Mouse (Mus musculus) intestine, embryonic 14.5 days (tissue): ENCODE data around the gene Nrp2. TPM values are rescaled to one million over a fixed set of nuclear protein-coding genes. Genes with fewer than 3 reads are reported as not detected.

Experiments used
- ATAC-seq: fragments of 200-750 bp; cut with Nextera tagmentation; replicated peaks from 2 replicates; pipeline ENCODE4 v1.8.0; 2017; ENCODE audit warnings: low read depth, moderate number of reproducible peaks, moderate TSS enrichment, moderate library complexity; ENCODE audit not compliant: low FRiP score, low TSS enrichment
- DNase-seq: peaks from one replicate; pipeline ENCODE4 v3.0.0-alpha.2; 2018; ENCODE audit warnings: low spot score
- H3K27ac ChIP-seq: fragments of 300-500 bp; sonication (generic); 2 replicates; pipeline ENCODE4 v1.5.1; 2014; ENCODE audit warnings: low read depth, mild to moderate bottlenecking, control low read depth
- H3K27me3 ChIP-seq: fragments of 300-500 bp; sonication (generic); replicated peaks from 2 replicates; pipeline ENCODE4 v1.6.1; 2014; ENCODE audit warnings: low read length, control low read depth; ENCODE audit not compliant: control insufficient read depth, insufficient read depth
- H3K36me3 ChIP-seq: fragments of 300-500 bp; sonication (generic); 2 replicates; pipeline ENCODE4 v1.6.1; 2014; ENCODE audit warnings: low read length, control low read depth; ENCODE audit not compliant: control insufficient read depth, insufficient read depth
- H3K4me1 ChIP-seq: fragments of 300-500 bp; sonication (generic); replicated peaks from 2 replicates; pipeline ENCODE4 v1.6.1; 2014; ENCODE audit warnings: low read length, control low read depth, mixed read lengths; ENCODE audit not compliant: control insufficient read depth, insufficient read depth
- H3K4me2 ChIP-seq: fragments of 300-500 bp; sonication (generic); 2 replicates; pipeline ENCODE4 v1.6.1; 2014; ENCODE audit warnings: low read length
- H3K4me3 ChIP-seq: fragments of 300-500 bp; sonication (generic); 2 replicates; pipeline ENCODE4 v1.5.1; 2014; ENCODE audit warnings: low read depth, low read length, control low read depth, mixed read lengths
- H3K9ac ChIP-seq: fragments of 300-500 bp; sonication (generic); 2 replicates; pipeline ENCODE4 v1.6.1; 2014; ENCODE audit warnings: mild to moderate bottlenecking, low read length
- H3K9me3 ChIP-seq: fragments of 300-500 bp; sonication (generic); 2 replicates; pipeline ENCODE4 v1.6.1; 2016; ENCODE audit warnings: low read length, control low read depth; ENCODE audit not compliant: control insufficient read depth
- WGBS: fragments of 180-500 bp; shearing (Covaris S2); extraction: QIAGEN DNeasy Blood & Tissue Kit; methylation state at CpG from one replicate; pipeline ENCODE4 v1.1.7; 2014; 5-methylcytosine and 5-hydroxymethylcytosine counted together
- polyA plus RNA-seq: library from polyadenylated mRNA; unstranded; fragments of >200 nt; fragmentation: Nextera tagmentation; extraction: Ambion mirVana; gene quantifications from 2 replicates; pipeline ENCODE4 v1.2.1, GENCODE M21; 2014

Gene Nrp2
- polyA plus RNA-seq, 1 experiment from 2014 or later = 43.8 TPM

DNA sequence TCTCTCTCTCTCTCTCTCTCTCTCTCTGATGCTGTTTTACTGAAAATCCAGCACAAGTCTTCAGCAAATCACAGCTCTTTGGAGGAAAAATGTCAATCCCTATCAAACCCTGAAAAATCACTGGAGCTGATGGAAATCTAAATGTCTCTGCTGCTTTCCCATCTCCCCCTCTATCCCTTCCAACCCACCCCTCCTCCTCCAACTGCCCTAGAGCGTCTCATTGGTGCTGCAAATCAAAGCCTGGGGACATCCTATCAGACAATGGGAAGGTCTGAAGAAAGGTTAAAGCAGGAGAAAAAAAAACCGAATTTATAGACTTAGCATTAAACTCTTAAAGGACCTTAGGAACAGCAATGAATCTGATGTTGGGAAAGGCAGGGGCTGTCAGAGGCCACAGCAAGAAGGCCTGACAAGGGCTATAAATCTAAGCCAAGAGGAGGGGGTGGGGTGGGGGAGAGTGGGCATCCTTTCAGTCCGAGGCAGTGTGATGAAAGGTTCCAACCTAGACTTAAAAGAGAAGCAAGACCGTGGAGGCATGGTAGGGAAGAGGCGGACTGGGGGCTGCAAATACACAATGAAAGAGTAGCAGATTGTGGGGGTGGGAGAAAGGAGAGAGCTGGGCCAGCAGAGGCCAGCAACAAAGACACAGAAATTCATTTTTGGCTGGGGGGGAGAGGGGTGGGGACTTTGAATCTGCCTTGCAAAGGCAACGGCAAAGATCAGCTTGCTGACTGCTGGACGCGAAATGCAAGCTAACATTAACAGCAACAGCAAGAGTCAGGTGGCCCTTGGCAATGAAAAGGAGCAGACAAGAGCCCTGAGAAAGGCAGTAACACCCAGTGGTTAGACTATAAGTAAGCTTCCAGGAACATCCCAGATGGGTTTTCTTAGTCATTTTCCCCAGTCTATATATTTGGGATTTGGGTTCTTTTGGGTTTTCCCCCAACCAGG, 148.2 kb downstream of the Nrp2 start:
- DNase-seq (no peak), ATAC-seq (no peak)
- H3K36me3 ChIP-seq = no peaks in the 10 kb centered on the region
- no peak overlapping the region for H3K27ac ChIP-seq
- 0 out of 2 replicates have a peak, but pooled peaks cover 3% of the 10 kb centered on the region for H3K4me1 ChIP-seq
- no peak overlapping the region for H3K4me3 ChIP-seq
- H3K27me3 ChIP-seq = no peaks in the 10 kb centered on the region
- H3K4me2 ChIP-seq = no peak overlapping the region
- WGBS = 30% methylated on average over 8 of the region's 8 CpGs
- H3K9me3 ChIP-seq = no peaks in the 10 kb centered on the region
- H3K9ac ChIP-seq = no peak overlapping the region

DNA sequence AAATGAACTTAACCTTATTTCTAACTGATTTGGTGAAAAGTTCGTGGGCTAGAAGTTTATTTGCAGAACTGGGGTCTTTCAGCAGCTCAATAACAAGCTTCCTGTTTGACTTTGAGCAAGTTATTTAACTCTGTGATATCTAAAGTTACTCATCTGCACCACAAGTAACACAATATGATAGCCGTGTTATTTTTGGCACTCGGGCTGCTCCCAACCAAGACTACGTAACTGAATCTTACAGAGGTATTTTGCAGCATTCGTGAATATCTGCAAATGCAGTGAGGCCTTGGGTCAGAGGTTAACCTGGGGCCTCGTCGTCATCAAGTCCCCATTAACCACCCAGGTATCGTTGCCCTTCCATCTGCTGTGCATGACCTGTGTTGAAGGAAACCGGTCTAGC, 150.3 kb downstream of the Nrp2 start:
- Histone ChIP-seq H3K4me1 (0 out of 2 replicates have a peak, but pooled peaks cover 3% of the 10 kb centered on the region), H3K4me2 (no peak overlapping the region), H3K27ac (no peak overlapping the region), H3K4me3 (no peak overlapping the region), H3K9ac (no peak overlapping the region), H3K36me3 (no peaks in the 10 kb centered on the region), H3K9me3 (no peaks in the 10 kb centered on the region), H3K27me3 (no peaks in the 10 kb centered on the region)
- DNase-seq (no peak), ATAC-seq (no peak)
- WGBS = 61% methylated on average over 9 of the region's 9 CpGs

DNA sequence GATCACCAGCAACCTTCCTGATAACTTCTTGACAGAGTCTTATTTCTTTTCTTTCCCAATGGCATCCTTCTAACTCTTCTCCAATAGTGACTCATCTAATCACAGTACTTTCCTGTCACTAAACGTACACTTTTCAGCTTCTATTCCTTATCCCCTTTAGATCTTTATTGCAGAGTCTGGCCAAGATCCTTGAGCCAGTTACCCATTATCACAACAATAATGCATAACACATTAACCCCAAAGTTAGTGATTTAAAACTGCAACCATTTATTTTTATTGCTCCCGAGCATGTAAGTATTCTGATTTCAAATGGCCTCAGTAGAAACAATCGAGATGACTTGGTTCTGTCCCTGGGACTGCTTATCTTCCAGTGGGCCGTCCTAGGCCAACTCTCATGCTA, 150.9 kb downstream of the Nrp2 start:
- ATAC-seq = no peak
- H3K4me2 ChIP-seq = no peak overlapping the region
- no peak overlapping the region for H3K4me3 ChIP-seq
- no peaks in the 10 kb centered on the region for H3K36me3 ChIP-seq
- no peak overlapping the region for H3K27ac ChIP-seq
- no peaks in the 10 kb centered on the region for H3K27me3 ChIP-seq
- 0 out of 2 replicates have a peak, but pooled peaks cover 3% of the 10 kb centered on the region for H3K4me1 ChIP-seq
- 55% methylated on average over 4 of the region's 4 CpGs for WGBS
- H3K9me3 ChIP-seq = no peaks in the 10 kb centered on the region
- DNase-seq = no peak
- no peak overlapping the region for H3K9ac ChIP-seq

DNA sequence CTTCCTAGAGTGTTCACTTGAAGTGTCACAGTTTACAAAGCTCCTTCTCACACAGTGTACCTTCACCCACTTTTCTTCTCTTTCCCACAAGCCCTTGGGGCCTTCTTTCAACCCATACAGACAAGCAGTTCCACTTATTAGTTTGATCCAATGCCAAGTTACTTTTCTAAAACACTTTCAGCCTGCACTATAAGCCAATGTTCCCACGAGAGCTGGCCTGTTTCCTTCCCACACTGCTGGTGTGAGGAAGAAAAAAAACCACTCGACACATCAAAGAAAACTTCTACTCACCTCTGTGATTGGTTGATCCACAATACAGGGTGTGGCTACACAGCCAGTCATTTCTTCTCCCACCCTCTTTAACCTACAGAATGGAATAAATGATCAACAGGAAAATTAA, 156.0 kb downstream of the Nrp2 start:
- WGBS = 55% methylated on average over 2 of the region's 2 CpGs
- DNase-seq (no peak), ATAC-seq (no peak)

DNA sequence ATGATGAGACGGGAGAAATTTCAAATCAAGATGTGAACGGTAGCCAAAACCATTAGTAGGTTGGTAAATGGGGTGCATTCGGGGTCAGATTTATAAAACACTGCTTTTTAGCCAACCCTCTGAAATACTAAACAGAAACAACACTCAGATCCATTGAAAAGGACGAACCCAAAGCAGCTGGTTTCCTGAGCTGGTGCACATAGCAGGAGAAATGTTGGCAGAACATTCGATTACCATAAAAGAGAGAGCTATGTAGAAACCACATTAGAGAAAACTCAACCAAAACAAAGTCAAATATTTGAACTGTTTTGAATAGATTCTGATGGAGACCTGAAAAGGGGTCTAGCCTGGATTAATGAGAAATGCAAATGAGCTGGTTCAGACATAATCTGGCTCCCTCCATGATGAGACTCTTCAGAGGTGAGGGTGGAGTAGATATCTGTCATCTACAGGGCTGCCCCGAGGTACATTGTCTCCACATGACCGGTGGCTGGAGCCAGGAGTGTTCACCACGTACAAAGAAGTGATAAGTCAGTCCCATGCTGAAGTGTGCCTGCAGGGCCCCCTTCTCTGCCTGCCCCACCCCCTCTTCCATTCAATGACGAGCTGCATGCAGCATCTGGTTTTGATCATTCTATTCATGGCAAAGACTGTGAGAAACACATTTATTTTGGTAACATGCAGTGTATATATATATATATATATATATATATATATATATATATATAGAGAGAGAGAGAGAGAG, 156.6 kb downstream of the Nrp2 start:
- ATAC-seq (no peak), DNase-seq (no peak)
- Histone ChIP-seq H3K4me2 (no peak overlapping the region), H3K4me3 (no peak overlapping the region), H3K27me3 (no peaks in the 10 kb centered on the region), H3K9ac (no peak overlapping the region), H3K4me1 (no peaks in the 10 kb centered on the region; the same call in 1 of the 2 replicates), H3K36me3 (no peaks in the 10 kb centered on the region), H3K27ac (no peak overlapping the region), H3K9me3 (no peaks in the 10 kb centered on the region)
- 62% methylated on average over 9 of the region's 9 CpGs for WGBS

More for the DNA sequence above, 156.0 kb downstream of the Nrp2 start:
- Histone ChIP-seq H3K27ac (no peak overlapping the region), H3K4me1 (no peaks in the 10 kb centered on the region; the same call in 1 of the 2 replicates), H3K4me3 (no peak overlapping the region), H3K4me2 (no peak overlapping the region), H3K9ac (no peak overlapping the region), H3K36me3 (no peaks in the 10 kb centered on the region), H3K9me3 (no peaks in the 10 kb centered on the region), H3K27me3 (no peaks in the 10 kb centered on the region)

DNA sequence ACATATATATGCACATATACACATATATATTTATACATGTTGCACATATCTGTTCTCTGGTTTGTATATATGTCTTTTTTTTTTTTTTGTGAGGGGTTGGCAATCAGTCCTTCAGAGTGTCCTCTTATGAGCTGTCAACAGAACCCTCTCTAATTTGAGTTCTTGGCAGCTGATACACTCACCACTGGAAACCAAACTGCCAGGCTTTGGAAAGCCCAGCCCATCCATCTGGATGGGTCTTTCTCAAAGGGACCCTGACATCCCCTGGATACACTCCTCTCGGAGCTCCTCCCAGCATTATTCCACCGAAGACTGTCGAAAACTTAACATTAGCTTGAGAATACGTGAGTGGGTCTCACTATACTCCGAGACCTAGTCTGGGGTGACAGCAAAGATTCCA, 157.2 kb downstream of the Nrp2 start:
- Histone ChIP-seq H3K27ac (no peak overlapping the region), H3K4me1 (no peaks in the 10 kb centered on the region; the same call in 1 of the 2 replicates), H3K36me3 (no peaks in the 10 kb centered on the region), H3K4me2 (no peak overlapping the region), H3K27me3 (no peaks in the 10 kb centered on the region), H3K9me3 (no peaks in the 10 kb centered on the region), H3K4me3 (no peak overlapping the region), H3K9ac (no peak overlapping the region)
- WGBS = 49% methylated on average over 5 of the region's 5 CpGs
- ATAC-seq (no peak), DNase-seq (no peak)

DNA sequence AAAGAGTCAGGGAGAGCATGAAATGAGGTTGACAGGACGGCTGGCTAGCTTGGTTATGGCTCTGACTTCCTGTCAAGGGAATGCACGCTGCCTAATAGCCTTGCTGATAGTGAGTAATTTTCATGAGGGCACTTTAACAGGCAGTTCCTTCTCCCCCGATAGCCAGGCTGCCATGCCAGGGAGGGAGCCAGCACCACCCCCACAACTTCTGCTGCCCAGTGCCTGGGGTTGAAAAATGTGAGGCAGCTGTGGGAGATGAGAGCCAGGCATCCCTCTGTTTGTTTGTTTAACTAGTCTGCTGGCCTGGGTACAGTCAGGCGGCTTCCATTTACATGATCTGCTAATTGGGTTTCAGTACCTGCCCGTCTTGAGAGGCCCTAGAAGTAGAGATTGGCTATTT, 157.7 kb downstream of the Nrp2 start:
- Histone ChIP-seq H3K27me3 (no peaks in the 10 kb centered on the region), H3K4me1 (no peaks in the 10 kb centered on the region; the same call in 1 of the 2 replicates), H3K4me2 (no peak overlapping the region), H3K4me3 (no peak overlapping the region), H3K27ac (no peak overlapping the region), H3K9ac (no peak overlapping the region), H3K36me3 (no peaks in the 10 kb centered on the region), H3K9me3 (no peaks in the 10 kb centered on the region)
- WGBS = 13% methylated on average over 5 of the region's 5 CpGs
- ATAC-seq = no peak
- DNase-seq = no peak
